Mouse (Mus musculus) midbrain, embryonic 16.5 days (tissue): Measurements from ENCODE around the gene Olfr140. TPM values are rescaled to one million over a fixed set of nuclear protein-coding genes. Genes with fewer than 3 reads are reported as not detected.

Experiments
- ATAC-seq: fragments of 200-750 bp; cut with Nextera tagmentation; 2 replicates; pipeline ENCODE4 v1.8.0; 2017; ENCODE audit warnings: moderate TSS enrichment
- H3K27ac ChIP-seq: fragments of 300-500 bp; sonication (generic); 2 replicates; pipeline ENCODE4 v1.5.1; 2014; ENCODE audit warnings: mild to moderate bottlenecking, low read length, mixed read lengths
- H3K27me3 ChIP-seq: fragments of 300-500 bp; sonication (generic); 2 replicates; pipeline ENCODE4 v1.6.1; 2014; ENCODE audit warnings: low read depth, low read length, mixed read lengths; ENCODE audit not compliant: control insufficient read depth, insufficient read depth
- H3K36me3 ChIP-seq: fragments of 300-500 bp; sonication (generic); 2 replicates; pipeline ENCODE4 v1.6.1; 2014; ENCODE audit warnings: mild to moderate bottlenecking, low read length, moderate library complexity, mixed read lengths; ENCODE audit not compliant: control insufficient read depth, insufficient read depth
- H3K4me1 ChIP-seq: fragments of 300-500 bp; sonication (generic); 2 replicates; pipeline ENCODE4 v1.6.1; 2014; ENCODE audit warnings: mild to moderate bottlenecking, low read length, mixed read lengths; ENCODE audit not compliant: control insufficient read depth, insufficient read depth
- H3K4me2 ChIP-seq: fragments of 300-500 bp; sonication (generic); 2 replicates; pipeline ENCODE4 v1.6.1; 2014; ENCODE audit warnings: mild to moderate bottlenecking, low read length, mixed read lengths
- H3K4me3 ChIP-seq: fragments of 300-500 bp; sonication (generic); 2 replicates; pipeline ENCODE4 v1.5.1; 2014; ENCODE audit warnings: low read depth, mild to moderate bottlenecking, low read length, moderate library complexity, mixed read lengths
- H3K9ac ChIP-seq: fragments of 300-500 bp; sonication (generic); 2 replicates; pipeline ENCODE4 v1.6.1; 2014; ENCODE audit warnings: low read depth, low read length, mixed read lengths
- H3K9me3 ChIP-seq: fragments of 300-500 bp; sonication (generic); replicated peaks from 2 replicates; pipeline ENCODE4 v1.6.1; 2014; ENCODE audit warnings: mild to moderate bottlenecking, low read length, mixed read lengths; ENCODE audit not compliant: control insufficient read depth, poor library complexity, severe bottlenecking
- WGBS: fragments of 180-500 bp; shearing (Covaris S2); extraction: QIAGEN DNeasy Blood & Tissue Kit; methylation state at CpG from one replicate; pipeline ENCODE4 v1.1.7; 2014; 5-methylcytosine and 5-hydroxymethylcytosine counted together
- polyA plus RNA-seq: library from polyadenylated mRNA; unstranded; fragments of >200 nt; fragmentation: Nextera tagmentation; extraction: Ambion mirVana; gene quantifications from 2 replicates; pipeline ENCODE4 v1.2.1, GENCODE M21; 2015

The Olfr140 gene
- polyA plus RNA-seq: not detected in 2 replicates

DNA sequence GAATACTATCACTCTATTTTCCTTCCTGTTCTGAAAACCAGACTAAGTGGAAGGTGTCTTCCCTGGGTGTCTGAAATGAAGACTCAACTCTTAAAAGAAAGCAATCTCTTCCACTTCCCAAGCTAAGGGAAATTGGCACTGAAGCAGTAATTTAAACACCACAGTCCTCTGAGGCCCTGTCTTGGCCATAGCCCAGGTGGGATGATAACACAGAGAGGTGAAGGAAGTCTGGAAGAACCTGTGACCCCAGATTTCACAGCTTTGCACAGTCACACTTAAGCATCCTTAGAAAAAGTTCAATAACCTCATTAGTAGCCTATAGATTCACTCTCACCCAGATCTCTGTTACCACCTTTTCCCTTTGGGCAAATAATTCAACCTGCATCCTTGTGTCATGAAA is at the start of gene Olfr140:
Gene Olfr140, minus strand, starts transcription at position 101 of the 400 bp plus-strand sequence.
- ATAC-seq: no peak
- no peaks in the 10 kb centered on the region for H3K27me3 ChIP-seq
- H3K4me3 ChIP-seq: no peak within 1 kb of the TSS
- no peak within 1 kb of the TSS for H3K27ac ChIP-seq
- no peak within 1 kb of the TSS for H3K4me2 ChIP-seq
- no peaks in the 10 kb centered on the region for H3K9me3 ChIP-seq
- no peaks in the 10 kb centered on the region for H3K36me3 ChIP-seq
- no peak within 1 kb of the TSS for H3K9ac ChIP-seq
- H3K4me1 ChIP-seq: no peaks in the 10 kb centered on the region

- Histone ChIP-seq H3K36me3 (no peaks in the 10 kb centered on the region), H3K4me3 (no peak overlapping the region), H3K9me3 (no peaks in the 10 kb centered on the region), H3K27me3 (no peaks in the 10 kb centered on the region), H3K27ac (no peak overlapping the region), H3K9ac (no peak overlapping the region), H3K4me1 (no peaks in the 10 kb centered on the region), H3K4me2 (no peak overlapping the region)
- WGBS: 72% methylated on average over 2 of the region's 2 CpGs
- no peak for ATAC-seq
Measured at GRCm38 (mm10) chr2:90070065-90070464, 6.7 kb upstream of the Olfr140 start.

- Histone ChIP-seq H3K9ac (no peak within 1 kb of the TSS), H3K27me3 (no peaks in the 10 kb centered on the region)
- no peak for ATAC-seq
Measured at GRCm38 (mm10) chr2:90035037-90035436, 28.4 kb downstream of the Olfr140 start, which contains the start of gene Olfr1265. Olfr1265 (plus strand) TSS chr2:90035337.

GRCm38 (mm10) chr2:90025477-90025876 is 37.9 kb downstream of the Olfr140 start, which contains the start of gene Olfr1264:
Olfr1264 (minus strand) TSS chr2:90025577.
- H3K36me3 ChIP-seq: no peaks in the 10 kb centered on the region
- no peak within 1 kb of the TSS for H3K4me2 ChIP-seq
- 65% methylated on average over 2 of the region's 2 CpGs for WGBS
- no peak within 1 kb of the TSS for H3K27ac ChIP-seq
- H3K4me1 ChIP-seq: no peaks in the 10 kb centered on the region
- H3K9me3 ChIP-seq: no peaks in the 10 kb centered on the region
- no peak within 1 kb of the TSS for H3K4me3 ChIP-seq
- H3K9ac ChIP-seq: no peak within 1 kb of the TSS
- no peak for ATAC-seq
- H3K27me3 ChIP-seq: no peaks in the 10 kb centered on the region

More at GRCm38 (mm10) chr2:90035037-90035436, 28.4 kb downstream of the Olfr140 start, which contains the start of gene Olfr1265:
- H3K4me3 ChIP-seq: no peak within 1 kb of the TSS
- no peaks in the 10 kb centered on the region for H3K9me3 ChIP-seq
- no peak within 1 kb of the TSS for H3K27ac ChIP-seq
- no peak within 1 kb of the TSS for H3K4me2 ChIP-seq
- H3K36me3 ChIP-seq: no peaks in the 10 kb centered on the region
- H3K4me1 ChIP-seq: no peaks in the 10 kb centered on the region

DNA sequence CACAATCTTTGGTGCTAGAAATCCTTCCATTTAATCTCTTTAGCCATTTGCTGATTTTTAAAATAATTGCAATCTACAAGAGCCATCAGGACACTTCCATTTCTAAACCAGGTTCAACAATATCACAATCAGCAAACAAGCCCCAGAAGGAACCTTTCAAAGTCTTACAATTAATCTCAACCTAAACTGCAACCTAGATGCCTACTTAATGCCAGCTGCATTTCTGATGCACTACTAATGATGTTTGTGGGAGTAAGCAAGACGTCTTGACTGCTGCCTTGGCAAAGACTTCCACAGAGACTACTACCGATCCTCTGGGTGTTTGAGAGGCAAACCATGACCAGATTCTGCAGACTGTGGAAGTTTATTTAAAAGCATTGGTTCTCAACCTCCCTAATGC is 51.6 kb downstream of the Olfr140 start, which contains the start of gene Olfr1263:
Gene Olfr1263, plus strand, starts transcription at position 301 of the 400 bp plus-strand sequence.
- H3K4me1 ChIP-seq: no peaks in the 10 kb centered on the region
- WGBS: 81% methylated on average over 2 of the region's 2 CpGs
- no peak within 1 kb of the TSS for H3K9ac ChIP-seq
- no peak within 1 kb of the TSS for H3K27ac ChIP-seq
- H3K9me3 ChIP-seq: no peaks in the 10 kb centered on the region
- H3K27me3 ChIP-seq: no peaks in the 10 kb centered on the region
- H3K36me3 ChIP-seq: no peaks in the 10 kb centered on the region
- H3K4me3 ChIP-seq: no peak within 1 kb of the TSS
- H3K4me2 ChIP-seq: no peak within 1 kb of the TSS
- no peak for ATAC-seq

DNA sequence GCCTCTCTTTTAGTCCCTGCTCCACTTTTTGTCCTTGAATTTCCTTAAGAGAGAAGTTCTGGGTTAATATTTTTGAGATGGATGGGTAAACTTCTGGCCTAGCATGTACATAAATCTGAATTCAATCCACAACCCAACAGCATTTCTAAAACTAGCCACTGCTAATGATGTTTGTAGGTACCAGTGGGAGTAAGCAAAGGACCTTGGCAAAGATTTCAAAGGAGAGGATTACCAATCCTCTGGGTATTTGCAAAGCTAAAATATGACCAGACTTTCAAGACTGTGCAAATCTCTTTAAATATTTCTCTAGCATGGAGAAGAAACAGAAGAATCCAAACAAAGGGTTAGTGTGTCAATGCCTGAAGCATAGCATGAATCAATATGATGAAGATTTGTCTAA is 63.5 kb downstream of the Olfr140 start, which contains the start of gene Olfr1262:
Gene Olfr1262, plus strand, starts transcription at position 301 of the 400 bp plus-strand sequence.
- Histone ChIP-seq H3K4me3 (no peak within 1 kb of the TSS), H3K36me3 (no peaks in the 10 kb centered on the region), H3K27ac (no peak within 1 kb of the TSS), H3K27me3 (no peaks in the 10 kb centered on the region), H3K4me2 (no peak within 1 kb of the TSS), H3K9ac (no peak within 1 kb of the TSS), H3K4me1 (no peaks in the 10 kb centered on the region), H3K9me3 (no peaks in the 10 kb centered on the region)
- no peak for ATAC-seq

Other genes starting within 250 kb of the Olfr140 start
- not detected in 2 replicates for gene Olfr1256, start 222.0 kb downstream of the Olfr140 start, polyA plus RNA-seq
- gene Olfr48, start 215.4 kb downstream of the Olfr140 start, polyA plus RNA-seq: not detected in 2 replicates
- gene Olfr1257, start 185.2 kb downstream of the Olfr140 start, polyA plus RNA-seq: not detected in 2 replicates
- not detected in 2 replicates for gene Olfr1258, start 136.3 kb downstream of the Olfr140 start, polyA plus RNA-seq
- not detected in 2 replicates for gene Olfr1259, start 114.9 kb downstream of the Olfr140 start, polyA plus RNA-seq
- not detected in 2 replicates for gene Olfr1260, start 89.3 kb downstream of the Olfr140 start, polyA plus RNA-seq
- gene Olfr1261, start 72.4 kb downstream of the Olfr140 start, polyA plus RNA-seq: not detected in 2 replicates
- gene Olfr1262, start 63.4 kb downstream of the Olfr140 start, polyA plus RNA-seq: not detected in 2 replicates
- not detected in 2 replicates for gene Olfr1263, start 51.5 kb downstream of the Olfr140 start, polyA plus RNA-seq
- not detected in 2 replicates for gene Olfr1264, start 38.0 kb downstream of the Olfr140 start, polyA plus RNA-seq
- not detected in 2 replicates for gene Olfr1265, start 28.3 kb downstream of the Olfr140 start, polyA plus RNA-seq
- gene Olfr1269, start 57.8 kb upstream of the Olfr140 start, polyA plus RNA-seq: not detected in 2 replicates
- gene Olfr32, start 78.7 kb upstream of the Olfr140 start, polyA plus RNA-seq: not detected in 2 replicates
- gene Olfr1270, start 89.5 kb upstream of the Olfr140 start, polyA plus RNA-seq: not detected in 2 replicates
- not detected in 2 replicates for gene Olfr1506, start 160.9 kb upstream of the Olfr140 start, polyA plus RNA-seq
- not detected in 2 replicates for gene Olfr142, start 194.0 kb upstream of the Olfr140 start, polyA plus RNA-seq
- gene Olfr1271, start 207.4 kb upstream of the Olfr140 start, polyA plus RNA-seq: not detected in 2 replicates
- not detected in 2 replicates for gene Olfr1272, start 229.2 kb upstream of the Olfr140 start, polyA plus RNA-seq